Mouse (Mus musculus) MEL (cell line): ENCODE results near the gene Tmed1. TPM values are rescaled to one million over a fixed set of nuclear protein-coding genes. Genes with fewer than 3 reads are reported as not detected.

ENCODE experiments used
- DNase-seq: peaks from one replicate; pipeline ENCODE4 v3.0.0; 2011; ENCODE audit warnings: low read depth, low spot score
- H3K27ac ChIP-seq: 2 replicates; pipeline ENCODE4 v1.5.1; 2012; ENCODE audit warnings: low read depth, mild to moderate bottlenecking, control low read depth, low read length, moderate library complexity; ENCODE audit not compliant: control insufficient read depth
- H3K27me3 ChIP-seq, 2 experiments: fragments of 150-350 bp in 1 of 2; sonication (generic) in 1 of 2; 2 replicates each; pipeline ENCODE4 v1.6.1; 2012; ENCODE audit warnings: low read length in 2 of 2, mild to moderate bottlenecking in 2 of 2, improper control_type of control experiment in 1 of 2, moderate library complexity in 1 of 2; ENCODE audit not compliant: insufficient read depth in 2 of 2, control insufficient read depth in 1 of 2
- H3K36me3 ChIP-seq, 2 experiments: 2 replicates each; pipeline ENCODE4 v1.6.1; 2012 to 2014; ENCODE audit warnings: low read length in 2 of 2, improper control_type of control experiment in 1 of 2, inconsistent platforms in 1 of 2, mild to moderate bottlenecking in 1 of 2; ENCODE audit not compliant: insufficient read depth in 2 of 2, control insufficient read depth in 1 of 2
- H3K4me1 ChIP-seq, 2 experiments: fragments of 150-350 bp in 1 of 2; sonication (generic) in 1 of 2; 2 replicates each; pipeline ENCODE4 v1.6.1; 2012; ENCODE audit warnings: low read length in 2 of 2, improper control_type of control experiment in 1 of 2, mild to moderate bottlenecking in 1 of 2; ENCODE audit not compliant: insufficient read depth in 2 of 2, control insufficient read depth in 1 of 2
- H3K4me3 ChIP-seq, 2 experiments: fragments of 150-350 bp in 1 of 2; sonication (generic) in 1 of 2; 2 replicates each; pipeline ENCODE4 v1.5.1; 2012; ENCODE audit warnings: low read depth in 2 of 2, low read length in 2 of 2, mild to moderate bottlenecking in 2 of 2, moderate library complexity in 2 of 2, control low read depth in 1 of 2, improper control_type of control experiment in 1 of 2; ENCODE audit not compliant: control insufficient read depth in 1 of 2, insufficient read depth in 1 of 2
- H3K79me2 ChIP-seq: 2 replicates; pipeline ENCODE4 v1.6.1; 2012; ENCODE audit warnings: mild to moderate bottlenecking, low read length, moderate library complexity; ENCODE audit not compliant: control insufficient read depth, poor library complexity, insufficient read depth
- H3K9ac ChIP-seq: 2 replicates; pipeline ENCODE4 v1.6.1; 2012; ENCODE audit warnings: low read depth, mild to moderate bottlenecking, control low read depth, low read length, moderate library complexity; ENCODE audit not compliant: control insufficient read depth, poor library complexity, severe bottlenecking
- H3K9me3 ChIP-seq: fragments of 150-350 bp; sonication (generic); replicated peaks from 2 replicates; pipeline ENCODE4 v1.6.1; 2012; ENCODE audit warnings: mild to moderate bottlenecking, low read length, improper control_type of control experiment, moderate library complexity; ENCODE audit not compliant: insufficient read depth
- BHLHE40 ChIP-seq: IDR thresholded peaks from 2 replicates; pipeline ENCODE4 v1.6.1; 2012; ENCODE audit warnings: low read depth, mild to moderate bottlenecking, inconsistent platforms, low read length, improper control_type of control experiment, borderline replicate concordance
- CHD1 ChIP-seq: IDR thresholded peaks from 2 replicates; pipeline ENCODE4 v1.6.1; 2012; ENCODE audit warnings: low read depth, mild to moderate bottlenecking, inconsistent platforms, low read length, improper control_type of control experiment
- CHD2 ChIP-seq: IDR thresholded peaks from 2 replicates; pipeline ENCODE4 v1.6.1; 2011; ENCODE audit warnings: low read length, improper control_type of control experiment
- E2F4 ChIP-seq: IDR thresholded peaks from 2 replicates; pipeline ENCODE4 v1.6.1; 2011; ENCODE audit warnings: low read depth, low read length, improper control_type of control experiment, borderline replicate concordance
- ELF1 ChIP-seq: IDR thresholded peaks from 2 replicates; pipeline ENCODE4 v1.6.1; 2014; ENCODE audit warnings: low read depth, mild to moderate bottlenecking, inconsistent platforms, low read length, improper control_type of control experiment, moderate library complexity
- EP300 ChIP-seq, 2 experiments: IDR thresholded peaks; 2 replicates each; pipeline ENCODE4 v1.6.1; 2011; ENCODE audit warnings: improper control_type of control experiment in 2 of 2, low read length in 2 of 2, low read depth in 1 of 2, mild to moderate bottlenecking in 1 of 2
- ETS1 ChIP-seq: IDR thresholded peaks from 2 replicates; pipeline ENCODE4 v1.6.1; 2012; ENCODE audit warnings: low read depth, mild to moderate bottlenecking, inconsistent platforms, low read length, improper control_type of control experiment, moderate library complexity
- GABPA ChIP-seq: IDR thresholded peaks from 2 replicates; pipeline ENCODE4 v1.6.1; 2012; ENCODE audit warnings: low read depth, mild to moderate bottlenecking, inconsistent platforms, low read length, improper control_type of control experiment, moderate library complexity
- MAFK ChIP-seq: IDR thresholded peaks from 2 replicates; pipeline ENCODE4 v1.6.1; 2011; ENCODE audit warnings: low read depth, mild to moderate bottlenecking, low read length, improper control_type of control experiment, borderline replicate concordance
- MAZ ChIP-seq: IDR thresholded peaks from 2 replicates; pipeline ENCODE4 v1.6.1; 2012; ENCODE audit warnings: low read depth, mild to moderate bottlenecking, inconsistent platforms, low read length, improper control_type of control experiment
- MEF2A ChIP-seq: IDR thresholded peaks from 2 replicates; pipeline ENCODE4 v1.6.1; 2014; ENCODE audit warnings: low read depth, mild to moderate bottlenecking, inconsistent platforms, low read length, improper control_type of control experiment; ENCODE audit not compliant: poor library complexity, insufficient replicate concordance, severe bottlenecking; ENCODE audit errors: extremely low read depth
- MXI1 ChIP-seq: IDR thresholded peaks from 2 replicates; pipeline ENCODE4 v1.6.1; 2011; ENCODE audit warnings: mild to moderate bottlenecking, low read depth, low read length, improper control_type of control experiment
- MYB ChIP-seq: IDR thresholded peaks from 2 replicates; pipeline ENCODE4 v1.6.1; 2011; ENCODE audit warnings: mild to moderate bottlenecking, low read depth, low read length, improper control_type of control experiment
- POLR2AphosphoS2 ChIP-seq: IDR thresholded peaks from 2 replicates; pipeline ENCODE4 v1.6.1; 2011; ENCODE audit warnings: low read length, improper control_type of control experiment
- SIN3A ChIP-seq: IDR thresholded peaks from 2 replicates; pipeline ENCODE4 v1.6.1; 2012; ENCODE audit warnings: low read length, improper control_type of control experiment, inconsistent platforms
- SMC3 ChIP-seq: IDR thresholded peaks from 2 replicates; pipeline ENCODE4 v1.6.1; 2011; ENCODE audit warnings: low read depth, low read length, improper control_type of control experiment
- TAL1 ChIP-seq: IDR thresholded peaks from 2 replicates; pipeline ENCODE4 v1.6.1; 2012; ENCODE audit warnings: mild to moderate bottlenecking, inconsistent platforms, low read length, moderate library complexity, mixed read lengths
- ZC3H11A ChIP-seq: IDR thresholded peaks from 2 replicates; pipeline ENCODE4 v1.6.1; 2012; ENCODE audit warnings: low read depth, mild to moderate bottlenecking, inconsistent platforms, low read length, improper control_type of control experiment
- ZMIZ1 ChIP-seq: IDR thresholded peaks from 2 replicates; pipeline ENCODE4 v1.6.1; 2012; ENCODE audit warnings: low read depth, mild to moderate bottlenecking, inconsistent platforms, low read length, improper control_type of control experiment, moderate library complexity
- ZNF384 ChIP-seq: IDR thresholded peaks from 2 replicates; pipeline ENCODE4 v1.6.1; 2012; ENCODE audit warnings: low read depth, mild to moderate bottlenecking, inconsistent platforms, low read length, improper control_type of control experiment
- polyA plus RNA-seq, 2 experiments: library from polyadenylated mRNA; stranded (reverse) in 1 of 2; unstranded in 1 of 2; fragments of >175 nt in 1 of 2; fragments of >200 nt in 1 of 2; gene quantifications; 2 replicates each; pipeline versions ENCODE4 v1.2.1 to v1.2.4; 2012; ENCODE audit warnings: low replicate concordance in 2 of 2, low read depth in 1 of 2; ENCODE audit not compliant: insufficient read length in 2 of 2, insufficient read depth in 1 of 2, missing spikeins in 1 of 2
- total RNA-seq: library from RNA; depleted of rRNA; stranded (reverse); fragments of 300-350 nt; gene quantifications from 2 replicates; pipeline ENCODE4 v1.2.3, GENCODE M21; 2012

Gene Tmed1
- total and polyA plus RNA-seq, 3 experiments, result 89.4 to 146 TPM; not detected in 1

DNA sequence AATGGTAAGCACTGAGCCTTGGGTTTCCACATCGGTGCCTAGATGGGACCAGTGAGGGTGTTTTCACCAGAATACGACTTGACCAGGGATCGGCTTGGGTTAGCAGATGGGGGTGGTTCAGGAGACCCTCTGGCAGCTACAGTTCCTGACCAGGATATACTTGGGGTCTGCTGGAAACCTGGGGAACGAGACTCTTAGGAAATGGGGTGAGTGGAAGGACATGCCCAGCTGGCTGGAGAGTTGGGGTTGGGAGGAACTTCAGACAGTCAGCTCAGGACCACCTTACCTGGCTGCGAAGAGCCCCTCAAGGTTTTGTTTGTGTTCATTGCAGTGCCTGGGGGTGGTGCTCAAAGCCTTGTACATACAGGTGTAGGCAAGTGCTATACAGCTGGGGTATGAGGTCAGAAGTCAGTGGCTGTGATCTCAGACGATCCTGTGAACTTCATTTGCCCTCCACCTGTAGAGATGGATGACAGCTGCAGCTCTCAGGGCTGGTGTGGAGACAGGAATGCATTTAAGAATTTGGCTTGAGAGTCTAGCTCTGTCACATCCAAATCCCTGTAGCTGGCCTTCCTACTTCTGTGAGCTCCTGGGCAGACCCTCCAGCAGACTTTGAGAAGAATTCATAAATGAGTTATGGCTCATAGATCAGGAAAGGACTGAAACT, 43.7 kb upstream of the Tmed1 start:
- H3K9ac ChIP-seq, result no peak overlapping the region
- TF ChIP-seq MAFK, result no peak
- TF ChIP-seq ZNF384, result no peak
- TF ChIP-seq ZMIZ1, result no peak
- TF ChIP-seq POLR2AphosphoS2, result no peak
- TF ChIP-seq SMC3, result no peak
- no peak for TF ChIP-seq BHLHE40
- TF ChIP-seq ZC3H11A, result no peak
- TF ChIP-seq MEF2A, result no peak
- TF ChIP-seq E2F4, result no peak
- TF ChIP-seq GABPA, result no peak
- no peak for TF ChIP-seq ELF1
- no peak for TF ChIP-seq CHD2
- TF ChIP-seq MYB, result no peak
- TF ChIP-seq ETS1, result no peak
- TF ChIP-seq EP300 (IDR thresholded peaks at IDR 0.05; ENCODE audit: low read depth in 1 of 2, low read length in 2 of 2), result no peak
- TF ChIP-seq MXI1, result no peak
- no peak for TF ChIP-seq MAZ
- no peak for TF ChIP-seq TAL1
- TF ChIP-seq, all 39 proteins: peak for 0
- no peak overlapping the region for H3K4me3 ChIP-seq
- H3K9me3 ChIP-seq, result no peaks in the 10 kb centered on the region
- peaks cover 33 to 53% of the 10 kb centered on the region in 2 experiments for H3K36me3 ChIP-seq
- H3K27ac ChIP-seq, result no peak overlapping the region
- peaks cover 23 to 29% of the 10 kb centered on the region in 2 experiments for H3K4me1 ChIP-seq
- no peaks in the 10 kb centered on the region for H3K27me3 ChIP-seq
- peaks cover 74% of the 10 kb centered on the region for H3K79me2 ChIP-seq
- no peak for DNase-seq

GRCm38 (mm10) chr9:21551049-21551448, 41.0 kb upstream of the Tmed1 start:
- H3K27me3 ChIP-seq, result no peaks in the 10 kb centered on the region
- peaks cover 24 to 36% of the 10 kb centered on the region in 2 experiments for H3K36me3 ChIP-seq
- no peak overlapping the region for H3K4me3 ChIP-seq
- peaks cover 14 to 19% of the 10 kb centered on the region in 2 experiments for H3K4me1 ChIP-seq
- TF ChIP-seq CHD1 (no peak), ELF1 (no peak), POLR2AphosphoS2 (no peak; the same call in 1 of the 2 replicates), SIN3A (no peak)
- H3K27ac ChIP-seq, result no peak overlapping the region
- no peak for DNase-seq
- H3K9me3 ChIP-seq, result no peaks in the 10 kb centered on the region
- H3K79me2 ChIP-seq, result peaks cover 77% of the 10 kb centered on the region
- no peak overlapping the region for H3K9ac ChIP-seq
